Mouse (Mus musculus): ENCODE measurements around the gene Prph2.

GRCm38 (mm10) chr17:46876371-46876950 is 33.8 kb upstream of the Prph2 start:
- TF ChIP-seq POLR2A (IDR thresholded peaks at IDR 0.05; ENCODE audit: insufficient read depth, low read depth, low read length) (no peak), EP300 (IDR thresholded peaks at IDR 0.05; ENCODE audit: insufficient read depth, low read depth, low read length) (no peak)

All from heart, adult 2 months (tissue).